Mouse (Mus musculus) midbrain, embryonic 14.5 days (tissue): Measurements from ENCODE around the gene Gm2916. TPM values are rescaled to one million over a fixed set of nuclear protein-coding genes. Genes with fewer than 3 reads are reported as not detected.
"Not testable (repeated sequence)": the region's sequence is repeated elsewhere in the genome, so short reads cannot be mapped to it uniquely, and the experiment has no call there.

Experiments
- ATAC-seq: fragments of 200-750 bp; cut with Nextera tagmentation; 2 replicates; pipeline ENCODE4 v1.8.0; 2017; ENCODE audit warnings: moderate number of reproducible peaks, moderate library complexity; ENCODE audit not compliant: low FRiP score, low TSS enrichment
- DNase-seq: peaks from one replicate; pipeline ENCODE4 v3.0.0-alpha.2; 2015
- H3K27ac ChIP-seq: fragments of 300-500 bp; sonication (generic); replicated peaks from 2 replicates; pipeline ENCODE4 v1.5.1; 2014; ENCODE audit warnings: mild to moderate bottlenecking, low read depth, low read length, moderate library complexity
- H3K27me3 ChIP-seq: fragments of 300-500 bp; sonication (generic); 2 replicates; pipeline ENCODE4 v1.6.1; 2014; ENCODE audit warnings: low read length, control low read depth, mixed read lengths; ENCODE audit not compliant: control insufficient read depth, insufficient read depth
- H3K36me3 ChIP-seq: fragments of 300-500 bp; sonication (generic); 2 replicates; pipeline ENCODE4 v1.6.1; 2014; ENCODE audit warnings: low read length, control low read depth; ENCODE audit not compliant: control insufficient read depth, insufficient read depth
- H3K4me1 ChIP-seq: fragments of 300-500 bp; sonication (generic); 2 replicates; pipeline ENCODE4 v1.6.1; 2014; ENCODE audit warnings: mild to moderate bottlenecking, antibody characterized with exemption, low read length, control low read depth; ENCODE audit not compliant: control insufficient read depth, insufficient read depth
- H3K4me2 ChIP-seq: fragments of 300-500 bp; sonication (generic); 2 replicates; pipeline ENCODE4 v1.6.1; 2014; ENCODE audit warnings: mild to moderate bottlenecking, low read length, moderate library complexity
- H3K4me3 ChIP-seq: fragments of 300-500 bp; sonication (generic); replicated peaks from 2 replicates; pipeline ENCODE4 v1.5.1; 2014; ENCODE audit warnings: low read depth, low read length
- H3K9ac ChIP-seq: fragments of 300-500 bp; sonication (generic); replicated peaks from 2 replicates; pipeline ENCODE4 v1.6.1; 2014; ENCODE audit warnings: mild to moderate bottlenecking, low read length, moderate library complexity
- H3K9me3 ChIP-seq: fragments of 300-500 bp; sonication (generic); 2 replicates; pipeline ENCODE4 v1.6.1; 2016; ENCODE audit warnings: low read length, control low read depth, mixed read lengths; ENCODE audit not compliant: control insufficient read depth
- WGBS: fragments of 180-500 bp; shearing (Covaris S2); extraction: QIAGEN DNeasy Blood & Tissue Kit; methylation state at CpG from one replicate; pipeline ENCODE4 v1.1.7; 2014; 5-methylcytosine and 5-hydroxymethylcytosine counted together
- polyA plus RNA-seq: library from polyadenylated mRNA; unstranded; fragments of >200 nt; fragmentation: Nextera tagmentation; extraction: Ambion mirVana; gene quantifications from 2 replicates; pipeline ENCODE4 v1.2.1, GENCODE M21; 2014

Gm2916 gene
- polyA plus RNA-seq, result 0.14 TPM in 1 of 2 replicates, not detected in the other

GRCm38 (mm10) chr14:3883872-3884271 lies at the start of gene Gm2916:
Gene Gm2916, plus strand, starts transcription at chr14:3884172.
- not testable (repeated sequence) for DNase-seq, ATAC-seq, H3K4me2 ChIP-seq, H3K36me3 ChIP-seq, H3K4me3 ChIP-seq, H3K9me3 ChIP-seq, H3K4me1 ChIP-seq, H3K9ac ChIP-seq, H3K27me3 ChIP-seq, H3K27ac ChIP-seq
- no CpG with 5 or more reads among the region's 1 CpGs for WGBS

- WGBS, result no CpG with 5 or more reads among the region's 2 CpGs
These were observed 38.0 kb upstream of the Gm2916 start, which contains the start of gene Gm3033 for GRCm38 (mm10) chr14:3845945-3846344. Gene Gm3033, plus strand, starts transcription at chr14:3846245.

GRCm38 (mm10) chr14:3931456-3931855 lies 47.5 kb downstream of the Gm2916 start, which contains the start of gene Gm3029:
Gene Gm3029, plus strand, starts transcription at chr14:3931756.
- not testable (repeated sequence) for H3K4me1 ChIP-seq, H3K27me3 ChIP-seq, H3K4me2 ChIP-seq, ATAC-seq, H3K4me3 ChIP-seq, H3K36me3 ChIP-seq, H3K27ac ChIP-seq, H3K9me3 ChIP-seq, DNase-seq, H3K9ac ChIP-seq
- WGBS, result 80% methylated on average over 1 of the region's 2 CpGs

More at GRCm38 (mm10) chr14:3845945-3846344, 38.0 kb upstream of the Gm2916 start, which contains the start of gene Gm3033:
- ATAC-seq, H3K4me1 ChIP-seq, H3K9me3 ChIP-seq, DNase-seq, H3K4me2 ChIP-seq, H3K4me3 ChIP-seq, H3K27me3 ChIP-seq, H3K27ac ChIP-seq, H3K36me3 ChIP-seq, H3K9ac ChIP-seq: not testable (repeated sequence)

- ATAC-seq, H3K9me3 ChIP-seq, H3K36me3 ChIP-seq, DNase-seq, H3K27ac ChIP-seq, H3K9ac ChIP-seq, H3K4me1 ChIP-seq, H3K4me2 ChIP-seq, H3K4me3 ChIP-seq, H3K27me3 ChIP-seq: not testable (repeated sequence)
- WGBS, result no CpG with 5 or more reads among the region's 2 CpGs
These were observed 79.3 kb downstream of the Gm2916 start, which contains the start of gene Gm3095 for GRCm38 (mm10) chr14:3963247-3963646. Gene Gm3095, plus strand, starts transcription at chr14:3963547.

Other genes starting within 250 kb of the Gm2916 start
- not detected in 2 replicates for gene Gm3012, start 249.7 kb upstream of the Gm2916 start, polyA plus RNA-seq
- 16.6 and 23.7 TPM in 2 replicates for gene Gm3020, start 232.1 kb upstream of the Gm2916 start, polyA plus RNA-seq
- not detected in 2 replicates for gene Gm3043, start 195.4 kb upstream of the Gm2916 start, polyA plus RNA-seq
- 5.8 and 8.0 TPM in 2 replicates for gene Gm3002, start 74.1 kb upstream of the Gm2916 start, polyA plus RNA-seq
- gene Gm3033, start 37.9 kb upstream of the Gm2916 start, polyA plus RNA-seq, result not detected in 2 replicates
- gene Gm3029, start 47.6 kb downstream of the Gm2916 start, polyA plus RNA-seq, result not detected in 2 replicates
- gene Gm3095, start 79.4 kb downstream of the Gm2916 start, polyA plus RNA-seq, result 1.6 and 1.7 TPM in 2 replicates
- gene Gm3099, start 114.2 kb downstream of the Gm2916 start, polyA plus RNA-seq, result not detected in 2 replicates
- 4.2 and 4.4 TPM in 2 replicates for gene Gm5796, start 139.8 kb downstream of the Gm2916 start, polyA plus RNA-seq
- not detected in 2 replicates for gene Gm3115, start 199.9 kb downstream of the Gm2916 start, polyA plus RNA-seq
- 2.8 and 6.8 TPM in 2 replicates for gene Gm8108, start 226.4 kb downstream of the Gm2916 start, polyA plus RNA-seq